Mouse (Mus musculus) Patski (cell line): ENCODE measurements at regions not wholly inside any gene's neighbourhood (a gene's known extent, or its start where the extent isn't known, plus 50 kb on each side); places are given as distances from the start of the nearest gene placed in this dataset.

Source experiments
- ATAC-seq: fragments of 100-300 bp; one replicate; pipeline ENCODE4 v1.8.0; 2021
- CTCF ChIA-PET: fragments of 350-600 bp; sonication (Branson Sonifier 250); formaldehyde crosslinking; loops from one replicate; lab custom pipeline; 2022; ENCODE audit warnings: inconsistent platforms; lab: Charles Lee
- POLR2A ChIA-PET: fragments of 350-600 bp; sonication (Branson Sonifier 250); formaldehyde crosslinking; loops from one replicate; lab custom pipeline; 2022; ENCODE audit warnings: antibody characterized with exemption, inconsistent platforms; lab: Charles Lee
- DNase-seq: peaks from one replicate; pipeline ENCODE4 v3.0.0-alpha.2; 2011; ENCODE audit warnings: low read depth, low spot score
- H3K27me3 ChIP-seq: fragments of 371-371 bp; one replicate; pipeline ENCODE4 v1.5.1; 2021
- CTCF ChIP-seq: fragments of 100-300 bp; IDR thresholded peaks from one replicate; pipeline ENCODE4 v1.5.1; 2021
- in situ Hi-C: fragments of 300-500 bp; cut with MboI; formaldehyde crosslinking; loops from 3 replicates; pipeline ENCODE4 v1.11.1; 2018; ENCODE audit warnings: low pct_unique_long_range_greater_than_20kb, mixed read lengths

- DNase-seq = no peak
- ChIA-PET POLR2A (no interaction called here), CTCF (no interaction called here)
- in situ Hi-C loops = no loop called here
- no peaks in the 10 kb centered on the region for H3K27me3 ChIP-seq
- TF ChIP-seq CTCF = no peak
- no peak for ATAC-seq
These were observed 163.7 kb upstream of the Ppp2r2d start for GRCm38 (mm10) chr7:138682161-138682560.

- ATAC-seq = no peak
- TF ChIP-seq CTCF = no peak
- POLR2A ChIA-PET = no interaction called here
- no peak for DNase-seq
- in situ Hi-C loops = no loop called here
- CTCF ChIA-PET = no interaction called here
- no peaks in the 10 kb centered on the region for H3K27me3 ChIP-seq
These were observed 165.3 kb upstream of the Ppp2r2d start for GRCm38 (mm10) chr7:138680530-138680929.

GRCm38 (mm10) chr7:138679575-138679974 is 166.3 kb upstream of the Ppp2r2d start:
- in situ Hi-C loops = no loop called here
- ATAC-seq (no peak), DNase-seq (no peak)
- H3K27me3 ChIP-seq = no peaks in the 10 kb centered on the region
- ChIA-PET CTCF (no interaction called here), POLR2A (no interaction called here)
- no peak for TF ChIP-seq CTCF

GRCm38 (mm10) chr7:138672959-138673358 is 172.9 kb upstream of the Ppp2r2d start:
- POLR2A ChIA-PET = no interaction called here
- in situ Hi-C loops = no loop called here
- H3K27me3 ChIP-seq = no peaks in the 10 kb centered on the region

GRCm38 (mm10) chr7:138668337-138668736 is 177.5 kb upstream of the Ppp2r2d start:
- POLR2A ChIA-PET = no interaction called here
- DNase-seq (no peak), ATAC-seq (no peak)
- in situ Hi-C loops = no loop called here
- no peak for TF ChIP-seq CTCF
- no peaks in the 10 kb centered on the region for H3K27me3 ChIP-seq
- CTCF ChIA-PET = no interaction called here

More at GRCm38 (mm10) chr7:138672959-138673358, 172.9 kb upstream of the Ppp2r2d start:
- no peak for TF ChIP-seq CTCF
- CTCF ChIA-PET = interaction anchor here (0.7 kb wide), 1 partner anchor 19 kb away, joined by 3 read pairs; no protein-coding TSS in a partner anchor
- ATAC-seq (no peak), DNase-seq (no peak)

GRCm38 (mm10) chr7:138660124-138660523 is 185.8 kb upstream of the Ppp2r2d start:
- no peak for TF ChIP-seq CTCF
- ChIA-PET POLR2A (no interaction called here), CTCF (no interaction called here)
- in situ Hi-C loops = no loop called here
- no peak for DNase-seq
- H3K27me3 ChIP-seq = no peaks in the 10 kb centered on the region
- no peak for ATAC-seq

- ATAC-seq (no peak), DNase-seq (no peak)
- in situ Hi-C loops = no loop called here
- CTCF ChIA-PET = no interaction called here
- H3K27me3 ChIP-seq = no peaks in the 10 kb centered on the region
- POLR2A ChIA-PET = interaction anchor here (0.7 kb wide), 1 partner anchor 187 kb away, joined by 3 read pairs; no protein-coding TSS in a partner anchor
- TF ChIP-seq CTCF = no peak
These were observed 188.4 kb upstream of the Ppp2r2d start for GRCm38 (mm10) chr7:138657521-138657920.

GRCm38 (mm10) chr7:138657076-138657475 is 188.8 kb upstream of the Ppp2r2d start:
- ATAC-seq = no peak
- in situ Hi-C loops = no loop called here
- no peak for TF ChIP-seq CTCF
- no peak for DNase-seq
- no peaks in the 10 kb centered on the region for H3K27me3 ChIP-seq
- ChIA-PET POLR2A (interaction anchor here (0.7 kb wide), 1 partner anchor 186 kb away, joined by 3 read pairs; no protein-coding TSS in a partner anchor), CTCF (no interaction called here)

GRCm38 (mm10) chr7:138655940-138656339 is 189.9 kb upstream of the Ppp2r2d start:
- CTCF ChIA-PET = no interaction called here
- H3K27me3 ChIP-seq = no peaks in the 10 kb centered on the region
- in situ Hi-C loops = no loop called here
- no peak for TF ChIP-seq CTCF
- DNase-seq (no peak), ATAC-seq (no peak)
- POLR2A ChIA-PET = no interaction called here

GRCm38 (mm10) chr7:138650946-138651345 is 194.9 kb upstream of the Ppp2r2d start:
- CTCF ChIA-PET = no interaction called here
- POLR2A ChIA-PET = no interaction called here
- TF ChIP-seq CTCF = no peak
- no peaks in the 10 kb centered on the region for H3K27me3 ChIP-seq
- in situ Hi-C loops = no loop called here
- ATAC-seq = no peak
- no peak for DNase-seq

GRCm38 (mm10) chr7:138647636-138648035 is 198.2 kb upstream of the Ppp2r2d start:
- ATAC-seq = no peak
- no peaks in the 10 kb centered on the region for H3K27me3 ChIP-seq
- no peak for TF ChIP-seq CTCF
- DNase-seq = no peak
- in situ Hi-C loops = no loop called here
- POLR2A ChIA-PET = no interaction called here
- CTCF ChIA-PET = no interaction called here
